Mouse (Mus musculus) kidney, embryonic 15.5 days (tissue): ENCODE results near the gene Fam151b. TPM values are rescaled to one million over a fixed set of nuclear protein-coding genes. Genes with fewer than 3 reads are reported as not detected.

Source experiments
- ATAC-seq: fragments of 200-750 bp; cut with Nextera tagmentation; replicated peaks from 2 replicates; pipeline ENCODE4 v1.8.0; 2017; ENCODE audit warnings: moderate TSS enrichment; ENCODE audit not compliant: low FRiP score
- H3K27ac ChIP-seq: fragments of 300-500 bp; sonication (generic); 2 replicates; pipeline ENCODE4 v1.5.1; 2015; ENCODE audit warnings: mild to moderate bottlenecking, inconsistent platforms
- H3K27me3 ChIP-seq: fragments of 300-500 bp; sonication (generic); 2 replicates; pipeline ENCODE4 v1.6.1; 2015; ENCODE audit warnings: inconsistent platforms
- H3K36me3 ChIP-seq: fragments of 300-500 bp; sonication (generic); 2 replicates; pipeline ENCODE4 v1.6.1; 2015; ENCODE audit warnings: inconsistent platforms
- H3K4me1 ChIP-seq: fragments of 300-500 bp; sonication (generic); 2 replicates; pipeline ENCODE4 v1.6.1; 2015; ENCODE audit warnings: inconsistent platforms
- H3K4me2 ChIP-seq: fragments of 300-500 bp; sonication (generic); 2 replicates; pipeline ENCODE4 v1.6.1; 2015; ENCODE audit warnings: moderate library complexity, mild to moderate bottlenecking, inconsistent platforms
- H3K4me3 ChIP-seq: fragments of 300-500 bp; sonication (generic); replicated peaks from 2 replicates; pipeline ENCODE4 v1.5.1; 2015; ENCODE audit warnings: mild to moderate bottlenecking, inconsistent platforms
- H3K9ac ChIP-seq: fragments of 300-500 bp; sonication (generic); 2 replicates; pipeline ENCODE4 v1.6.1; 2015; ENCODE audit warnings: mild to moderate bottlenecking, inconsistent platforms
- H3K9me3 ChIP-seq: fragments of 300-500 bp; sonication (generic); replicated peaks from 2 replicates; pipeline ENCODE4 v1.6.1; 2016; ENCODE audit warnings: inconsistent platforms
- WGBS: fragments of 180-500 bp; shearing (Covaris S2); methylation state at CpG from one replicate; pipeline ENCODE4 v1.1.7; 2015; ENCODE audit warnings: mixed read lengths; 5-methylcytosine and 5-hydroxymethylcytosine counted together
- polyA plus RNA-seq: library from polyadenylated mRNA; unstranded; fragments of >200 nt; fragmentation: Nextera tagmentation; extraction: Ambion mirVana; gene quantifications from 2 replicates; pipeline ENCODE4 v1.2.1, GENCODE M21; 2015

Gene Fam151b
- 0.14 TPM in 1 of 2 replicates, not detected in the other for polyA plus RNA-seq

- Histone ChIP-seq H3K4me2 (peak within 1 kb of the TSS; percentile 60), H3K36me3 (peaks cover 12% of the 10 kb centered on the region; the same call in 1 of the 2 replicates), H3K27me3 (no peaks in the 10 kb centered on the region), H3K9me3 (no peaks in the 10 kb centered on the region), H3K9ac (0 out of 2 replicates have a peak within 1 kb of the TSS, but pooled peaks have one; percentile 8), H3K4me1 (no peaks in the 10 kb centered on the region), H3K27ac (peak within 1 kb of the TSS; percentile 34), H3K4me3 (peak within 1 kb of the TSS; percentile 47)
- peak; percentile 100 for ATAC-seq
- WGBS = 6% methylated on average over 19 of the region's 19 CpGs
These were observed at the start of gene Fam151b for GRCm38 (mm10) chr13:92483852-92484463. TSS of gene Fam151b (minus strand) at chr13:92484015.

- no peaks in the 10 kb centered on the region for H3K27me3 ChIP-seq
- H3K27ac ChIP-seq = no peak overlapping the region
- no peak overlapping the region for H3K9ac ChIP-seq
- no peak overlapping the region for H3K4me3 ChIP-seq
- H3K4me2 ChIP-seq = no peak overlapping the region
- 75% methylated on average over 2 of the region's 2 CpGs for WGBS
- no peaks in the 10 kb centered on the region for H3K9me3 ChIP-seq
- no peak for ATAC-seq
- peaks cover 7% of the 10 kb centered on the region for H3K4me1 ChIP-seq
- H3K36me3 ChIP-seq = no peaks in the 10 kb centered on the region
These were observed 48.4 kb upstream of the Fam151b start for GRCm38 (mm10) chr13:92532216-92532615.

GRCm38 (mm10) chr13:92531237-92531636 is 47.4 kb upstream of the Fam151b start:
- Histone ChIP-seq H3K4me3 (peak overlapping the region; percentile 81), H3K27me3 (no peaks in the 10 kb centered on the region), H3K27ac (peak overlapping the region; percentile 99), H3K4me2 (peak overlapping the region; percentile 71), H3K9ac (peak overlapping the region; percentile 85), H3K36me3 (no peaks in the 10 kb centered on the region), H3K4me1 (peaks cover 7% of the 10 kb centered on the region), H3K9me3 (no peaks in the 10 kb centered on the region)
- 6% methylated on average over 15 of the region's 15 CpGs for WGBS
- no peak for ATAC-seq

- Histone ChIP-seq H3K27me3 (no peaks in the 10 kb centered on the region), H3K9ac (peak within 1 kb of the TSS; percentile 85), H3K27ac (peak within 1 kb of the TSS; percentile 99), H3K9me3 (no peaks in the 10 kb centered on the region), H3K4me3 (peak within 1 kb of the TSS; percentile 81), H3K4me2 (peak within 1 kb of the TSS; percentile 71), H3K36me3 (no peaks in the 10 kb centered on the region), H3K4me1 (peaks cover 7% of the 10 kb centered on the region)
- under 1% methylated on average over 46 of the region's 46 CpGs for WGBS
- peak; percentile 99 for ATAC-seq
These were observed 47.0 kb upstream of the Fam151b start, which contains the start of gene Zfyve16 for GRCm38 (mm10) chr13:92530721-92531211. TSS of gene Zfyve16 (minus strand) at chr13:92530868.

GRCm38 (mm10) chr13:92529828-92530720 is 46.3 kb upstream of the Fam151b start:
- ATAC-seq = peak; percentile 96
- Histone ChIP-seq H3K4me2 (peak overlapping the region; percentile 71), H3K4me3 (peak overlapping the region; percentile 81), H3K4me1 (peaks cover 7% of the 10 kb centered on the region), H3K9ac (peak overlapping the region; percentile 85), H3K27ac (peak overlapping the region; percentile 99), H3K9me3 (no peaks in the 10 kb centered on the region), H3K27me3 (no peaks in the 10 kb centered on the region), H3K36me3 (no peaks in the 10 kb centered on the region)
- 2% methylated on average over 37 of the region's 47 CpGs for WGBS

GRCm38 (mm10) chr13:92523178-92523813 is 39.5 kb upstream of the Fam151b start:
- no peak overlapping the region for H3K4me2 ChIP-seq
- H3K9ac ChIP-seq = no peak overlapping the region
- no peaks in the 10 kb centered on the region for H3K27me3 ChIP-seq
- no peaks in the 10 kb centered on the region for H3K4me1 ChIP-seq
- no peak overlapping the region for H3K4me3 ChIP-seq
- no peaks in the 10 kb centered on the region for H3K9me3 ChIP-seq
- 90% methylated on average over 5 of the region's 5 CpGs for WGBS
- ATAC-seq = no peak
- no peak overlapping the region for H3K27ac ChIP-seq
- H3K36me3 ChIP-seq = peaks cover 40% of the 10 kb centered on the region

GRCm38 (mm10) chr13:92504871-92505270 is 21.1 kb upstream of the Fam151b start:
- 83% methylated on average over 12 of the region's 12 CpGs for WGBS
- Histone ChIP-seq H3K9ac (no peak overlapping the region), H3K27me3 (no peaks in the 10 kb centered on the region), H3K4me1 (no peaks in the 10 kb centered on the region), H3K4me3 (no peak overlapping the region), H3K27ac (no peak overlapping the region), H3K36me3 (peaks cover 66% of the 10 kb centered on the region), H3K9me3 (no peaks in the 10 kb centered on the region), H3K4me2 (no peak overlapping the region)
- no peak for ATAC-seq

GRCm38 (mm10) chr13:92491923-92492322 is 8.1 kb upstream of the Fam151b start:
- H3K9me3 ChIP-seq = no peaks in the 10 kb centered on the region
- H3K36me3 ChIP-seq = peaks cover 42% of the 10 kb centered on the region
- H3K4me1 ChIP-seq = no peaks in the 10 kb centered on the region
- H3K9ac ChIP-seq = no peak overlapping the region
- 85% methylated on average over 1 of the region's 1 CpGs for WGBS
- H3K27ac ChIP-seq = no peak overlapping the region
- H3K4me3 ChIP-seq = no peak overlapping the region
- ATAC-seq = no peak
- H3K4me2 ChIP-seq = no peak overlapping the region
- H3K27me3 ChIP-seq = no peaks in the 10 kb centered on the region

GRCm38 (mm10) chr13:92490817-92491216 is 7.0 kb upstream of the Fam151b start:
- H3K27ac ChIP-seq = no peak overlapping the region
- no peak overlapping the region for H3K4me2 ChIP-seq
- no peak for ATAC-seq
- no peaks in the 10 kb centered on the region for H3K9me3 ChIP-seq
- no peaks in the 10 kb centered on the region for H3K27me3 ChIP-seq
- 75% methylated on average over 4 of the region's 4 CpGs for WGBS
- H3K36me3 ChIP-seq = peaks cover 46% of the 10 kb centered on the region
- no peak overlapping the region for H3K4me3 ChIP-seq
- H3K9ac ChIP-seq = no peak overlapping the region
- H3K4me1 ChIP-seq = no peaks in the 10 kb centered on the region

- Histone ChIP-seq H3K4me1 (no peaks in the 10 kb centered on the region), H3K36me3 (peaks cover 10% of the 10 kb centered on the region; the same call in 1 of the 2 replicates), H3K27ac (peak overlapping the region; percentile 34; the same call in 1 of the 2 replicates), H3K9me3 (no peaks in the 10 kb centered on the region), H3K4me2 (peak overlapping the region; percentile 60), H3K27me3 (no peaks in the 10 kb centered on the region), H3K9ac (no peak overlapping the region), H3K4me3 (peak overlapping the region; percentile 47)
- 4% methylated on average over 3 of the region's 3 CpGs for WGBS
- peak; percentile 65 for ATAC-seq
These were observed 467 bp downstream of the Fam151b start for GRCm38 (mm10) chr13:92483348-92483747.

GRCm38 (mm10) chr13:92470151-92470550 is 13.7 kb downstream of the Fam151b start:
- ATAC-seq = no peak
- WGBS = 52% methylated on average over 2 of the region's 2 CpGs

More at GRCm38 (mm10) chr13:92470151-92470550, 13.7 kb downstream of the Fam151b start:
- no peaks in the 10 kb centered on the region for H3K9me3 ChIP-seq
- H3K4me3 ChIP-seq = no peak overlapping the region
- H3K4me2 ChIP-seq = no peak overlapping the region
- H3K36me3 ChIP-seq = no peaks in the 10 kb centered on the region
- H3K9ac ChIP-seq = no peak overlapping the region
- H3K27me3 ChIP-seq = no peaks in the 10 kb centered on the region
- H3K27ac ChIP-seq = no peak overlapping the region
- H3K4me1 ChIP-seq = no peaks in the 10 kb centered on the region
